Mouse (Mus musculus): ENCODE results near the gene Lag3. TPM values are rescaled to one million over a fixed set of nuclear protein-coding genes. Genes with fewer than 3 reads are reported as not detected.

The Lag3 gene
- total and polyA plus RNA-seq, 3 experiments: 0.52 to 2.0 (median 1.2) TPM

- Histone ChIP-seq H3K4me2 (ENCODE audit: insufficient read depth, low read depth, poor library complexity, severe bottlenecking) (0 out of 2 replicates have a peak overlapping the region, but pooled peaks have one; percentile 13), H3K27me3 (replicated peaks) (no peaks in the 10 kb centered on the region), H3K4me3 (replicated peaks in 1 of 3; ENCODE audit: low read depth in 2 of 3, low read length in 2 of 3, poor library complexity in 1 of 3) (no peak overlapping the region)
These were observed 9.7 kb downstream of the Lag3 start for GRCm38 (mm10) chr6:124901851-124902250.

DNA sequence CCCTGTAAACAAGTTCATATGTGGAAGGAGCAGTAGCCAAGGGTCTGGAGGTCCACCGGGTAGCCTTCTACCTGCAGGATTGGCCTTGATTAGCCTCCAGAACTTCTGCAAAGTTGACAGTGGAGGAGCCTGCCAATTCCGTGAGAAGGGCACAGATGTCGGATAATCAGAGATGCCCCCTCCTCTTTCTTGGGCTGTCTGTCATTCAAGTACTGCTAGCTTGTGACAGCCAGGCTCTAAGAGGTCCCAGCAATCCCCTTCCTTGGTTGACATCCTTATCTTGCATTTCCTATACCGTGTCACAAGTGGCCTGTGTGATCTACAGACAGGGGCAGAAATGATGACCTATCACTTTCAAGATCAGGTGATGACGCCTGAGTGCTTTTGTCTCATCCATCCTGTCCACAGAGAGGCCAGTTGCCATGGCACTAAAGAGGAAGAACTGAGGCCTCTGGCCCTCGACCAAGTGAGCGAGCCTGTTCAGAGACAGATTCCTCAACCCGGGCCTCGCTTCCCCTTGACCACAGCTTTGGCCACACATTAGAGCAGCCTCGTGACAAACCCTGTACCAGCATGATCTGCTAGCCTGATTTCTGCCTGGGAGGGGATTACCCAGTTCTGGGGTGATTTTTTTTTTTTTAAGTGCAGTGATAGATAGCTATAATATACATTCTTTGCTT lies 10.6 kb downstream of the Lag3 start:
- Histone ChIP-seq H3K27me3 (replicated peaks) (no peaks in the 10 kb centered on the region), H3K4me1 (ENCODE audit: control insufficient read depth in 1 of 2, insufficient read depth in 2 of 2) (peaks cover 23 to 72% of the 10 kb centered on the region in 2 experiments), H3K9me3 (replicated peaks; ENCODE audit: low read length) (no peaks in the 10 kb centered on the region), H3K36me3 (replicated peaks in 1 of 2; ENCODE audit: control insufficient read depth in 1 of 2, insufficient read depth in 1 of 2, low read length in 1 of 2) (no peaks in the 10 kb centered on the region), H3K27ac (ENCODE audit: insufficient read depth, low read depth) (peak overlapping the region; percentile 81), H3K9ac (ENCODE audit: insufficient read depth, low read depth) (0 out of 2 replicates have a peak overlapping the region, but pooled peaks have one; percentile 3), H3K4me3 (replicated peaks in 1 of 3; ENCODE audit: low read depth in 2 of 3, low read length in 2 of 3, poor library complexity in 1 of 3) (no peak overlapping the region), H3K79me2 (replicated peaks; ENCODE audit: control insufficient read depth, extremely low read depth, insufficient read depth, poor library complexity, severe bottlenecking) (no peaks in the 10 kb centered on the region), H3K4me2 (ENCODE audit: insufficient read depth, low read depth, poor library complexity, severe bottlenecking) (peak overlapping the region; percentile 13)
- in situ Hi-C loops (cut with MboI; ENCODE audit: low pct_ligation_motif_present, low pct_unique_long_range_greater_than_20kb, low sequenced_read_pairs): loop anchor here (5.0 kb wide), 1 partner anchor 34 kb away; no protein-coding TSS in a partner anchor
- dilution Hi-C loops (cut with MboI; ENCODE audit: extremely low pct_ligation_motif_present, extremely low pct_unique_long_range_greater_than_20kb, low sequenced_read_pairs): no loop called here
- peak; percentile 79 for DNase-seq (ENCODE audit: extremely low read depth)
- peak; percentile 14; the same call in 1 of the 2 replicates for TF ChIP-seq MEF2A (IDR thresholded peaks at IDR 0.05; ENCODE audit: borderline replicate concordance, low read depth, low read length)
- no peak; the same call in 1 of the 2 replicates for TF ChIP-seq MAZ (IDR thresholded peaks at IDR 0.05; ENCODE audit: low read depth, low read length)
- no peak for TF ChIP-seq ZMIZ1 (IDR thresholded peaks at IDR 0.05; ENCODE audit: low read depth, low read length)
- TF ChIP-seq USF1 (IDR thresholded peaks at IDR 0.05; ENCODE audit: low read depth, low read length): peak; percentile 3; the same call in 1 of the 2 replicates
- TF ChIP-seq NELFE (IDR thresholded peaks at IDR 0.05; ENCODE audit: low read depth, low read length): no peak
- no peak for TF ChIP-seq PAX5 (IDR thresholded peaks at IDR 0.05; ENCODE audit: low read length)
- no peak; the same call in 1 of the 2 replicates for TF ChIP-seq POLR2A (IDR thresholded peaks at IDR 0.05; ENCODE audit: low read depth, low read length)
- TF ChIP-seq JUN (IDR thresholded peaks at IDR 0.05; ENCODE audit: insufficient read depth, low read depth, low read length): no peak
- TF ChIP-seq IRF4 (IDR thresholded peaks at IDR 0.05; ENCODE audit: low read depth, low read length): peak; percentile 66
- TF ChIP-seq JUND (conservative IDR thresholded peaks at IDR 0.05; ENCODE audit: low read depth, low read length): 0 out of 2 replicates have a peak, but pooled peaks have one; percentile 8
- TF ChIP-seq CHD1 (IDR thresholded peaks at IDR 0.05; ENCODE audit: low read depth, low read length): no peak
- no peak for TF ChIP-seq GABPA (IDR thresholded peaks at IDR 0.05; ENCODE audit: insufficient replicate concordance, low read depth, low read length)
- no peak for TF ChIP-seq POLR2AphosphoS2 (IDR thresholded peaks at IDR 0.05; ENCODE audit: low read depth, low read length)
- TF ChIP-seq USF2 (conservative IDR thresholded peaks at IDR 0.05; ENCODE audit: low read depth, low read length): no peak
- peak; percentile 62 for TF ChIP-seq TCF12 (IDR thresholded peaks at IDR 0.05; ENCODE audit: low read depth, low read length)
- no peak for TF ChIP-seq E2F4 (IDR thresholded peaks at IDR 0.05; ENCODE audit: insufficient replicate concordance, low read depth, low read length)
- TF ChIP-seq MYC (IDR thresholded peaks at IDR 0.05; ENCODE audit: low read depth, low read length): peak; percentile 83
- peak; percentile 74 for TF ChIP-seq ETS1 (conservative IDR thresholded peaks at IDR 0.05; ENCODE audit: low read depth, low read length)
- TF ChIP-seq UBTF (IDR thresholded peaks at IDR 0.05; ENCODE audit: low read depth, low read length): no peak
- TF ChIP-seq ZKSCAN1 (IDR thresholded peaks at IDR 0.05; ENCODE audit: borderline replicate concordance, low read depth, low read length): no peak
- no peak for TF ChIP-seq RAD21 (IDR thresholded peaks at IDR 0.05; ENCODE audit: low read depth, low read length)
- TF ChIP-seq MXI1 (IDR thresholded peaks at IDR 0.05; ENCODE audit: low read depth, low read length): peak; percentile 71; the same call in 1 of the 2 replicates
- no peak for TF ChIP-seq HCFC1 (IDR thresholded peaks at IDR 0.05; ENCODE audit: low read depth, low read length)
- TF ChIP-seq EP300 (IDR thresholded peaks at IDR 0.05; ENCODE audit: low read length): peak; percentile 23
- no peak for TF ChIP-seq SMC3 (IDR thresholded peaks at IDR 0.05; ENCODE audit: low read depth, low read length)
- TF ChIP-seq ELF1 (IDR thresholded peaks at IDR 0.05; ENCODE audit: low read depth, low read length): peak; percentile 50
- TF ChIP-seq CHD2 (IDR thresholded peaks at IDR 0.05; ENCODE audit: low read length): no peak
- TF ChIP-seq BHLHE40 (IDR thresholded peaks at IDR 0.05; ENCODE audit: low read depth, low read length): peak; percentile 94
- TF ChIP-seq MAX (IDR thresholded peaks at IDR 0.05; ENCODE audit: low read length): peak; percentile 83
- TF ChIP-seq KAT2A (IDR thresholded peaks at IDR 0.05; ENCODE audit: insufficient replicate concordance, low read length): no peak

More at GRCm38 (mm10) chr6:124901851-124902250, 9.7 kb downstream of the Lag3 start:
- in situ Hi-C loops (cut with MboI; ENCODE audit: low pct_ligation_motif_present, low pct_unique_long_range_greater_than_20kb, low sequenced_read_pairs) (loop anchor here (5.0 kb wide), 1 partner anchor 35 kb away; no protein-coding TSS in a partner anchor), dilution Hi-C loops (cut with MboI; ENCODE audit: extremely low pct_ligation_motif_present, extremely low pct_unique_long_range_greater_than_20kb, low sequenced_read_pairs) (no loop called here)
- Histone ChIP-seq H3K27ac (ENCODE audit: insufficient read depth, low read depth) (peak overlapping the region; percentile 79), H3K9me3 (replicated peaks; ENCODE audit: low read length) (no peaks in the 10 kb centered on the region), H3K36me3 (replicated peaks in 1 of 2; ENCODE audit: control insufficient read depth in 1 of 2, insufficient read depth in 1 of 2, low read length in 1 of 2) (no peaks in the 10 kb centered on the region), H3K79me2 (replicated peaks; ENCODE audit: control insufficient read depth, extremely low read depth, insufficient read depth, poor library complexity, severe bottlenecking) (no peaks in the 10 kb centered on the region), H3K4me1 (ENCODE audit: control insufficient read depth in 1 of 2, insufficient read depth in 2 of 2) (peaks cover 23 to 70% of the 10 kb centered on the region in 2 experiments), H3K9ac (ENCODE audit: insufficient read depth, low read depth) (no peak overlapping the region)
- peak; percentile 58 for DNase-seq (ENCODE audit: extremely low read depth)
- TF ChIP-seq BHLHE40 (IDR thresholded peaks at IDR 0.05; ENCODE audit: low read depth, low read length) (peak; percentile 46), ETS1 (conservative IDR thresholded peaks at IDR 0.05; ENCODE audit: low read depth, low read length) (peak; percentile 42; the same call in 1 of the 2 replicates), IRF4 (IDR thresholded peaks at IDR 0.05; ENCODE audit: low read depth, low read length) (no peak)
